Mouse (Mus musculus): Measurements from ENCODE around the gene Gm20929.
"Not testable (repeated sequence)": the region's sequence is repeated elsewhere in the genome, so short reads cannot be mapped to it uniquely, and the experiment has no call there.

Gm20929 gene

DNA sequence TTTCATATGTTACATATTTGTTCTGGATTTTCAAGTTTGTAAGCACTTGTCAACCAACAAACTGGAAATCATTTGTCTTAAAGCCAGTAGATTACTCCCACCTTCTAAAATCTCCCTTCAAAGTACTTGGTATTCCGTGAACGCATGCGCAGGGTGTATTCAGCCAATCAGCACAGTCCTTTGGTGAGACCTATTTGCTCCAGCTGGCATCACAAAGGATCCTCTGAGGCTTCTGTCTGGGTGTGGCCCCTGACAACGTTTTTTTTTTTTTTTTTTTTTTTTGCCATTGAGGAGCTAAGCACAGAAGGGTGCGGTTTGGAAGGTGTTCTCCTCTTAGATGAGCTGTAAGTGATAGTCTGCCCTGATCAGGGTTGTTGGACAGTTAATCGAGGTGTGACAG lies at the start of gene Gm20929:
Gene Gm20929, plus strand, starts transcription at position 301 of the 400 bp plus-strand sequence.
- in situ Hi-C loops (cut with MboI, MseI) = not testable (repeated sequence)
